Mouse (Mus musculus) hindbrain, embryonic 16.5 days (tissue): ENCODE results near the gene Elfn1. TPM values are rescaled to one million over a fixed set of nuclear protein-coding genes. Genes with fewer than 3 reads are reported as not detected.

Experiments
- ATAC-seq: fragments of 200-750 bp; cut with Nextera tagmentation; 2 replicates; pipeline ENCODE4 v1.8.0; 2017; ENCODE audit warnings: moderate TSS enrichment, moderate library complexity
- H3K27ac ChIP-seq: fragments of 300-500 bp; sonication (generic); 2 replicates; pipeline ENCODE4 v1.5.1; 2014; ENCODE audit warnings: low read depth, mild to moderate bottlenecking, control low read depth, low read length, moderate library complexity
- H3K27me3 ChIP-seq: fragments of 300-500 bp; sonication (generic); replicated peaks from 2 replicates; pipeline ENCODE4 v1.6.1; 2014; ENCODE audit warnings: low read length; ENCODE audit not compliant: control insufficient read depth, insufficient read depth
- H3K36me3 ChIP-seq: fragments of 300-500 bp; sonication (generic); 2 replicates; pipeline ENCODE4 v1.6.1; 2014; ENCODE audit warnings: mild to moderate bottlenecking, low read length, moderate library complexity, mixed read lengths; ENCODE audit not compliant: control insufficient read depth, insufficient read depth
- H3K4me1 ChIP-seq: fragments of 300-500 bp; sonication (generic); 2 replicates; pipeline ENCODE4 v1.6.1; 2014; ENCODE audit warnings: low read depth, low read length; ENCODE audit not compliant: control insufficient read depth, insufficient read depth
- H3K4me2 ChIP-seq: fragments of 300-500 bp; sonication (generic); 2 replicates; pipeline ENCODE4 v1.6.1; 2014; ENCODE audit warnings: mild to moderate bottlenecking, low read length, control low read depth, moderate library complexity
- H3K4me3 ChIP-seq: fragments of 300-500 bp; sonication (generic); 2 replicates; pipeline ENCODE4 v1.5.1; 2014; ENCODE audit warnings: mild to moderate bottlenecking, low read length, control low read depth, moderate library complexity
- H3K9ac ChIP-seq: fragments of 300-500 bp; sonication (generic); 2 replicates; pipeline ENCODE4 v1.6.1; 2014; ENCODE audit warnings: low read depth, mild to moderate bottlenecking, control low read depth, low read length, moderate library complexity
- H3K9me3 ChIP-seq: fragments of 300-500 bp; sonication (generic); 2 replicates; pipeline ENCODE4 v1.6.1; 2014; ENCODE audit warnings: mild to moderate bottlenecking, low read length, moderate library complexity; ENCODE audit not compliant: control insufficient read depth
- WGBS: fragments of 180-500 bp; shearing (Covaris S2); extraction: QIAGEN DNeasy Blood & Tissue Kit; methylation state at CpG from one replicate; pipeline ENCODE4 v1.1.7; 2014; 5-methylcytosine and 5-hydroxymethylcytosine counted together
- polyA plus RNA-seq: library from polyadenylated mRNA; unstranded; fragments of >200 nt; fragmentation: Nextera tagmentation; extraction: Ambion mirVana; gene quantifications from 2 replicates; pipeline ENCODE4 v1.2.1, GENCODE M21; 2015

Gene Elfn1
- polyA plus RNA-seq, 1 experiment from 2014 or later = 2.8 TPM

DNA sequence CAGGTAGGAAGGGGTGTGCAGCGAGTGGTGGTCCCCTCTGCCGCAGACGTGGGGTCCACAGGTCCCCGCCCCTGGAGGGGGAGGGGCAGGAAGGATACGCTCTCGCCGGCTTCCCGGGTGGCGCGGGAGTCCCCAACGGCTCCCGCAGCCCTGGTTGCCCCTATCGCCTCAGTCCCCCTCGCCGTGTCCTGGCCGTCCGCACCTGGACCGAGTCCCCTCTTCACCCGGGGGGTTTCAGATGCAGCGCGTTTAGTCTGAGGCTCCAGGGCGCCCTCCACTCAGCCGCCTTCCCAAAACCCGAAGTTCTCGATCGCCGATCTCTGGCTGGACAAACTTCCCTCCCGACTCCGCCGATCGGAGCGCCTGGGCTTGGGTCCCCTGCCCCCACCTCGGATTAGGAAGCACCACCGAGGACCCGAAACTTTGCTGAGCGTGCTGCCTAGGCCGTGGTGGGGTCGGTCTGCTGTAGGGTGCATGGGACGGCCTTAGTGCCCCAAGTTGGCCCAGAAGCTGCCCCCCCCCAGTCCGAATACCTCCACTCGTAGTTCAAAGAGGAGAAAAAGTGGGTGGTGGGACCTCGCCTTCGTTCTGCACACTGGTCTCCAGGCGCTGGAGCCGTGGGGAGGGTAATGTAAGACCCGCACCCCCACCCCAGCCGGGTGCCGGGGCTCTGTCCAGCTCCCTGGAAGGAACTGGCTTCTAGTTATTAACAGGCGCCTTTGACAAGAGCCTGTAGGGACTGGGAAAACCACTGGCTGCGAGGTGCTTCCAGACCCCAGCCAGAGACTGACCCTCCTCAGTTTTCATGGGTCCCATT lies 1.3 kb downstream of the Elfn1 start:
- WGBS = under 1% methylated on average over 47 of the region's 50 CpGs
- Histone ChIP-seq H3K4me1 (peaks cover 38% of the 10 kb centered on the region), H3K4me3 (peak overlapping the region; percentile 72), H3K9me3 (no peaks in the 10 kb centered on the region), H3K4me2 (peak overlapping the region; percentile 98), H3K9ac (peak overlapping the region; percentile 80), H3K36me3 (no peaks in the 10 kb centered on the region), H3K27me3 (peaks cover 22% of the 10 kb centered on the region), H3K27ac (peak overlapping the region; percentile 70)
- no peak for ATAC-seq

- H3K27me3 ChIP-seq = peaks cover 25% of the 10 kb centered on the region
- H3K9ac ChIP-seq = peak overlapping the region; percentile 43; the same call in 1 of the 2 replicates
- H3K27ac ChIP-seq = no peak overlapping the region
- H3K9me3 ChIP-seq = no peaks in the 10 kb centered on the region
- WGBS = 1% methylated on average over 29 of the region's 29 CpGs
- peaks cover 38% of the 10 kb centered on the region for H3K4me1 ChIP-seq
- peak overlapping the region; percentile 98 for H3K4me2 ChIP-seq
- no peaks in the 10 kb centered on the region for H3K36me3 ChIP-seq
- H3K4me3 ChIP-seq = peak overlapping the region; percentile 72
- ATAC-seq = no peak
Measured at GRCm38 (mm10) chr5:139909710-139910550, 2.2 kb downstream of the Elfn1 start.

GRCm38 (mm10) chr5:139910755-139911300 lies 3.1 kb downstream of the Elfn1 start:
- H3K27me3 ChIP-seq = peaks cover 23% of the 10 kb centered on the region
- no peak overlapping the region for H3K27ac ChIP-seq
- no peak for ATAC-seq
- no peaks in the 10 kb centered on the region for H3K9me3 ChIP-seq
- H3K9ac ChIP-seq = no peak overlapping the region
- peak overlapping the region; percentile 72; the same call in 1 of the 2 replicates for H3K4me3 ChIP-seq
- H3K4me2 ChIP-seq = peak overlapping the region; percentile 98
- H3K36me3 ChIP-seq = no peaks in the 10 kb centered on the region
- peaks cover 38% of the 10 kb centered on the region for H3K4me1 ChIP-seq
- WGBS = 39% methylated on average over 3 of the region's 3 CpGs

- 3% methylated on average over 19 of the region's 19 CpGs for WGBS
- peak overlapping the region; percentile 98 for H3K4me2 ChIP-seq
- H3K36me3 ChIP-seq = no peaks in the 10 kb centered on the region
- ATAC-seq = no peak
- peaks cover 38% of the 10 kb centered on the region for H3K4me1 ChIP-seq
- peak overlapping the region; percentile 56 for H3K4me3 ChIP-seq
- H3K9me3 ChIP-seq = no peaks in the 10 kb centered on the region
- H3K9ac ChIP-seq = peak overlapping the region; percentile 68
- H3K27me3 ChIP-seq = peaks cover 24% of the 10 kb centered on the region
- peak overlapping the region; percentile 71 for H3K27ac ChIP-seq
Measured at GRCm38 (mm10) chr5:139911506-139911905, 3.8 kb downstream of the Elfn1 start.

DNA sequence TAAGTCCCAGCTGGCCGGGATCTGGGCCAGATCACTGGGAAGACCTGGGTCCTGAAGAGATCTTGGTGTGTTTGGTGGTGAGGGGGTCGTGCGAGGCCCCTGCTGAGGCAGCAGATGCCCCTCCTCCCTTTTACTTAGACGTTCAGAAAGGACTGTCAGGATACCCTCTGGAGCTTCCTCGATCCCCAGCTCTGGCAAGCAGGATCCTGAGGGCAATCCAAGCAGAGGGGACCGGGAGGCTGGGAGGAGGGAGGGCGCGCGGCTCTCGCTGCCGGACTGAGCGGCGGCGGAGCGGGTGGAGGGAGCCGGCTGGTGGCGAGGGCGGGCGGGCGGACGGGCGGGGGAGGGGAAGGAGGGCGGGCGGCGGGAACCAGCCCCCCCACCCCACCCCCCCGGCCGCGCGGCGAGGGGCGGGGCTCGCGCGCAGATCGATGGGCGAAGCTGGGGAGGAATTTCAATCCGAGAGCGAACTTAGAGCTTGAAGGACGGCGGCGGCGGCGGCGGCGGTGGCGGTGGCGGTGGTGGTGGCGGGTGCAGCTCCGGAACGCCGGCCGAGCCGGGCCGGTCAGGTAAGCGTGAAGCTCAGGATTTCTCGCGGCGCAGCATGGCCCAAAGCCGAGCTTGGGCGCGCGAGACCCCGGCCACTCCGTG lies 4.5 kb downstream of the Elfn1 start:
- Histone ChIP-seq H3K27ac (peak overlapping the region; percentile 40), H3K4me1 (peaks cover 37% of the 10 kb centered on the region), H3K9ac (peak overlapping the region; percentile 68), H3K27me3 (peaks cover 23% of the 10 kb centered on the region), H3K9me3 (no peaks in the 10 kb centered on the region), H3K4me2 (peak overlapping the region; percentile 98), H3K4me3 (peak overlapping the region; percentile 56), H3K36me3 (no peaks in the 10 kb centered on the region)
- WGBS = 1% methylated on average over 37 of the region's 64 CpGs
- ATAC-seq = no peak

DNA sequence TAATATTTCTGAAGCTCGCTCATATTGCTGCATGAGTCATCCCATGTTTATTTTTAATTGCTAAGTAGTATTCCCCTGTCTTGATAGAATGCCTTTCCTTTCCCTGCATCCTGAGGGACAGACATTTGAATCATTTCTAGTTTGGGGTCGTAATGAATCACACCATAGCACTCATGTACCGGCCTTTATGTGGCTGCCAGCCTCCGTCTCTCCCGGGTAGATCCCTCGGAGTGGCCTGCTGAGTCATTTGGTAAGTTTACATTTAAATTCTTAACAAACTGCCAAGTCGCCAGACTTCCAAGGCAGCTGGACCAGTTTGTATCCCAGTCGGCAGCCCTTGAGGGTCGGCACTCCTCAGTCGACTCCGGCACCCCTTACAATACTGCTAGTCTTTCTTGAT lies 13.9 kb downstream of the Elfn1 start:
- no peak for ATAC-seq

DNA sequence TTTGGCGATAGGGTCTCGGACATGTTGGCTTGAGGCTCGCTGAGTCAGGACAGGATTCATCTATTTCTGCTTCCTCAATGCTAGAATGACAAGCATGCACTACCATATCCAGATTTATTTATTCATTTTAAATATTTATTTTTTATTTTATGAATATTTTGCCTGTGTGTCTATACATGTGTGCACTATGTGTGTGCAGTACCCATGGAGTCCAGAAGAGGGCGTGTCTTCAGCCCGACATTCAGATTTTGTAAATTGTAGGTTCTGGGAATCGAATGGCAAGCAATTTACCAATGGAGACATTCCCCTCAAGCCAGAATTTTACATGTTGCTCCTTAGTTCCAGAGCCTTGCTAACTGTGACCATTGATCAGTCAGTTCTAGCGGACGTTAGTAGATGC lies 16.1 kb downstream of the Elfn1 start:
- no peak overlapping the region for H3K27ac ChIP-seq
- no peak overlapping the region for H3K4me3 ChIP-seq
- WGBS = 93% methylated on average over 8 of the region's 8 CpGs
- no peak overlapping the region for H3K9ac ChIP-seq
- no peaks in the 10 kb centered on the region for H3K9me3 ChIP-seq
- no peaks in the 10 kb centered on the region for H3K36me3 ChIP-seq
- H3K4me2 ChIP-seq = no peak overlapping the region
- H3K4me1 ChIP-seq = no peaks in the 10 kb centered on the region
- H3K27me3 ChIP-seq = no peaks in the 10 kb centered on the region
- no peak for ATAC-seq

More for the DNA sequence above, 13.9 kb downstream of the Elfn1 start:
- 60% methylated on average over 11 of the region's 11 CpGs for WGBS
- no peaks in the 10 kb centered on the region for H3K36me3 ChIP-seq
- H3K4me3 ChIP-seq = no peak overlapping the region
- H3K4me2 ChIP-seq = no peak overlapping the region
- no peaks in the 10 kb centered on the region for H3K9me3 ChIP-seq
- no peak overlapping the region for H3K27ac ChIP-seq
- peaks cover 2% of the 10 kb centered on the region; the same call in 1 of the 2 replicates for H3K27me3 ChIP-seq
- no peak overlapping the region for H3K9ac ChIP-seq
- H3K4me1 ChIP-seq = no peaks in the 10 kb centered on the region

DNA sequence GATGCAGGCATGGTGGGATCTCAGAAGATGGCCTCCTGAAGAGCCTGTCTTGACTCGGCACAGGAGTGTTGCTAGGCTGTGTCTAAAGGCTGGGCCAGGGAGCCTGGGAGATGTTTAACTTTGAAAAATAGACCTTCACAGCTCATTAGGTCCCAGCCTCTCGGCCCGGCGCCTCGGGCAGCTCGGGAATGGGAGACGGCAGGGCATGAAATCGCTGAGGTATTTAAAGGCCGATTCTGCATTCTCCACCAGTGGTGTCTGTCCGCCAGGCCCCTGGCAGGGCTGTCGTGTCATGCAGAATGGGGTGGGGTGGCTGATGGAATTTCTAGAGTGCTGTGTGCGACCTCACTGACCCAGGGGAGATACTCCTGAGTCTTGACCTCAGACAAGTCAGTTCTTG lies 22.4 kb downstream of the Elfn1 start:
- ATAC-seq = peak; percentile 38; the same call in 1 of the 2 replicates
- WGBS = 24% methylated on average over 12 of the region's 12 CpGs

More for the DNA sequence above, 22.4 kb downstream of the Elfn1 start:
- no peak overlapping the region for H3K9ac ChIP-seq
- no peaks in the 10 kb centered on the region for H3K9me3 ChIP-seq
- H3K4me3 ChIP-seq = no peak overlapping the region
- no peak overlapping the region for H3K4me2 ChIP-seq
- H3K4me1 ChIP-seq = peaks cover 24% of the 10 kb centered on the region
- H3K36me3 ChIP-seq = no peaks in the 10 kb centered on the region
- no peaks in the 10 kb centered on the region for H3K27me3 ChIP-seq
- no peak overlapping the region for H3K27ac ChIP-seq
